Mouse (Mus musculus): ENCODE results near the gene Timm50.

DNA sequence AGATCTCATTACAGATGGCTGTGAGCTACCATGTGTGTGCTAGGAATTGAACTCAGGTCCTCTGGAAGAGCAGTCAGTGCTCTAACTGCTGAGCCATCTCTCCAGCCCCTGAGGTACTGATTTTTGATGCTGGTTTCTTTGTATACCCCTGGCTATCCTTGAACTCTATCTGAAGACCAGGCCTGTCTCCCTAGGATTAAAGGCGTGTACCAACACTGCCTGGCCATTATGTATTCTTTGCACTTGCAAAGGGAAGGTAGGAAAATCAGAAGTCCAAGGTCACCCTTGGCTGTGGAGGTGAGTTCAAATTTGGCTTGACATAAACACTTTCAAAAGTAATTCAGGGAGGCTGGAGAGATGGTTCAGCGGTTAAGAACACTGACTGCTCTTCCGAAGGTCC lies 42.7 kb upstream of the Timm50 start:
- TF ChIP-seq GATA1 (IDR thresholded peaks at IDR 0.05; ENCODE audit: borderline replicate concordance, low read length) (no peak), FLI1 (IDR thresholded peaks at IDR 0.05; ENCODE audit: low read length) (no peak)

Data from megakaryocyte, embryonic 14.5 days (primary cell).